Mouse (Mus musculus) adrenal gland, postnatal 10 days (tissue): ENCODE results near the gene Gm11639. TPM values are rescaled to one million over a fixed set of nuclear protein-coding genes. Genes with fewer than 3 reads are reported as not detected.

Source experiments
- DNase-seq: peaks from one replicate; pipeline ENCODE4 v3.0.0; 2021; ENCODE audit warnings: mixed read lengths
- long read RNA-seq, 2 experiments: library from polyadenylated mRNA; stranded (forward); transcript quantifications; one replicate each; pipeline ENCODE4 v2.0.0; 2021
- total RNA-seq, 2 experiments: library from RNA; stranded (reverse); gene quantifications; 2 replicates each; pipeline ENCODE4 v1.2.3; 2021

Gene Gm11639
- total RNA-seq = under 1 TPM; 0.12 TPM
- long read RNA-seq, experiment 1, partial matches to known transcripts = 0 of 1 reads
- long read RNA-seq, experiment 1, other reads (novel, unspliced or antisense) = 1 of 1 reads
- long read RNA-seq, experiment 2 = 0 reads

GRCm38 (mm10) chr11:104685548-104685947 lies at the start of gene Gm11639:
TSS of gene Gm11639 (plus strand) at chr11:104685707.
- DNase-seq = peak; percentile 32

- no peak for DNase-seq
Observed at GRCm38 (mm10) chr11:104637010-104637409, 48.5 kb upstream of the Gm11639 start.

- DNase-seq = no peak
Observed at GRCm38 (mm10) chr11:104638006-104638405, 47.5 kb upstream of the Gm11639 start.

- DNase-seq = no peak
Observed at GRCm38 (mm10) chr11:104638906-104639305, 46.6 kb upstream of the Gm11639 start.

GRCm38 (mm10) chr11:104639634-104640033 lies 45.9 kb upstream of the Gm11639 start:
- DNase-seq = no peak

- no peak for DNase-seq
Observed at GRCm38 (mm10) chr11:104640894-104641293, 44.6 kb upstream of the Gm11639 start.

- no peak for DNase-seq
Observed at GRCm38 (mm10) chr11:104643236-104643635, 42.3 kb upstream of the Gm11639 start.

- DNase-seq = no peak
Observed at GRCm38 (mm10) chr11:104645402-104645801, 40.1 kb upstream of the Gm11639 start.

GRCm38 (mm10) chr11:104646173-104646572 lies 39.3 kb upstream of the Gm11639 start:
- DNase-seq = no peak

GRCm38 (mm10) chr11:104646611-104647010 lies 38.9 kb upstream of the Gm11639 start:
- no peak for DNase-seq

- no peak for DNase-seq
Observed at GRCm38 (mm10) chr11:104647188-104647867, 38.2 kb upstream of the Gm11639 start.

- DNase-seq = peak; percentile 43
Observed at GRCm38 (mm10) chr11:104648571-104648970, 36.9 kb upstream of the Gm11639 start.

GRCm38 (mm10) chr11:104660599-104660998 lies 24.9 kb upstream of the Gm11639 start:
- DNase-seq = no peak

GRCm38 (mm10) chr11:104661106-104661505 lies 24.4 kb upstream of the Gm11639 start:
- DNase-seq = no peak

- DNase-seq = no peak
Observed at GRCm38 (mm10) chr11:104661531-104662205, 23.8 kb upstream of the Gm11639 start.

GRCm38 (mm10) chr11:104662573-104662972 lies 22.9 kb upstream of the Gm11639 start:
- DNase-seq = no peak

- no peak for DNase-seq
Observed at GRCm38 (mm10) chr11:104663241-104663877, 22.1 kb upstream of the Gm11639 start.

GRCm38 (mm10) chr11:104663878-104664261 lies 21.6 kb upstream of the Gm11639 start:
- DNase-seq = no peak

- DNase-seq = peak; percentile 37
Observed at GRCm38 (mm10) chr11:104664441-104664840, 21.1 kb upstream of the Gm11639 start.

GRCm38 (mm10) chr11:104667399-104667798 lies 18.1 kb upstream of the Gm11639 start:
- no peak for DNase-seq

GRCm38 (mm10) chr11:104673412-104673811 lies 12.1 kb upstream of the Gm11639 start:
- DNase-seq = no peak

- no peak for DNase-seq
Observed at GRCm38 (mm10) chr11:104674768-104675167, 10.7 kb upstream of the Gm11639 start.

GRCm38 (mm10) chr11:104693235-104693634 lies 7.7 kb downstream of the Gm11639 start:
- DNase-seq = no peak
